Comparison of ENCODE assay signal across 17 mouse cellular contexts in genomic region chr11:24139952-24140351, GRCm38 (mm10).
DNase-seq lines count a peak whose midpoint lies in the region; ATAC-seq and TF ChIP-seq lines count a peak whose summit lies in the region.
"Had no signal": no experiment of that assay in that cellular context is flagged by ENCODE, and none has a peak within 500 bp of the region (broad histone marks: within the 10 kb centered on the region; RNA-seq: fewer than 3 reads in every experiment).

No protein-coding gene starts in this region.

- H3K4me2 ChIP-seq in liver, embryonic 11.5 days: no peak overlapping the region
- H3K4me2 ChIP-seq: embryonic facial prominence, embryonic 13.5 days; midbrain, embryonic 13.5 days had no signal

- H3K27ac ChIP-seq in liver, embryonic 11.5 days (ENCODE audit: low read depth, low read length): peak overlapping the region; percentile 22; the same call in 1 of the 2 replicates
- peak overlapping the region; percentile 48; the same call in 1 of the 2 replicates for H3K27ac ChIP-seq in cortical plate, adult 2 months (ENCODE audit: insufficient read depth, low read length)
- H3K27ac ChIP-seq: embryonic facial prominence, embryonic 13.5 days; midbrain, embryonic 13.5 days had no signal

- ATAC-seq in liver, embryonic 11.5 days (replicated peaks; ENCODE audit: low FRiP score): no peak
- ATAC-seq: midbrain, embryonic 13.5 days had no signal

- H3K27me3 ChIP-seq in liver, embryonic 11.5 days (replicated peaks; ENCODE audit: control insufficient read depth, insufficient read depth, low read length): no peaks in the 10 kb centered on the region
- H3K27me3 ChIP-seq in splenic B cell, adult 2 months (ENCODE audit: control insufficient read depth, insufficient read depth, low read length, poor library complexity, severe bottlenecking): no peaks in the 10 kb centered on the region
- H3K27me3 ChIP-seq: embryonic facial prominence, embryonic 13.5 days; midbrain, embryonic 13.5 days had no signal

- no peak for DNase-seq in liver, embryonic 11.5 days (ENCODE audit: low spot score)
- no peak for DNase-seq in liver
- DNase-seq in ES-CJ7 (ENCODE audit: low read depth, low spot score): peak; percentile 22
- DNase-seq in splenic B cell, adult 2 months (ENCODE audit: low read depth, low spot score): peak; percentile 40
- DNase-seq in adrenal gland, adult 2 months: no peak
- DNase-seq in testis, postnatal 10 days (ENCODE audit: low spot score): no peak
- DNase-seq: adrenal gland, postnatal 36 days; cerebellum, adult 9-10 months; heart, adult 18-20 months; heart, postnatal 4 days; left cerebral cortex, postnatal 4 days; lung, adult 18-20 months; spleen, adult 18-20 months; thymus, postnatal 36 days had no signal

- WGBS in liver, embryonic 11.5 days: 90% methylated on average over 2 of the region's 2 CpGs

- TF ChIP-seq CTCF in cortical plate, adult 2 months (IDR thresholded peaks at IDR 0.05; ENCODE audit: extremely low read depth, insufficient read depth, low read length): no peak

- peaks cover 47% of the 10 kb centered on the region for H3K4me1 ChIP-seq in liver, embryonic 11.5 days (replicated peaks; ENCODE audit: control insufficient read depth, insufficient read depth, low read length)
- peaks cover 22% of the 10 kb centered on the region for H3K4me1 ChIP-seq in cortical plate, adult 2 months (ENCODE audit: control insufficient read depth, insufficient read depth, low read length)

- peaks cover 3% of the 10 kb centered on the region; the same call in 1 of the 2 replicates for H3K36me3 ChIP-seq in liver, embryonic 11.5 days (ENCODE audit: control insufficient read depth, insufficient read depth, low read length)
- peaks cover 2% of the 10 kb centered on the region; the same call in 1 of the 2 replicates for H3K36me3 ChIP-seq in splenic B cell, adult 2 months (ENCODE audit: control insufficient read depth, insufficient read depth, low read length, poor library complexity, severe bottlenecking)

- H3K9me3 ChIP-seq in liver, embryonic 11.5 days (ENCODE audit: control insufficient read depth, low read length): no peaks in the 10 kb centered on the region
- H3K9me3 ChIP-seq: midbrain, embryonic 13.5 days had no signal

- H3K4me3 ChIP-seq in liver, embryonic 11.5 days (ENCODE audit: low read depth, low read length): no peak overlapping the region
- H3K4me3 ChIP-seq in cortical plate, adult 2 months (ENCODE audit: insufficient read depth, low read length): no peak overlapping the region
- H3K4me3 ChIP-seq: embryonic facial prominence, embryonic 13.5 days; midbrain, embryonic 13.5 days had no signal

- no peak for TF ChIP-seq POLR2A in cortical plate, adult 2 months (IDR thresholded peaks at IDR 0.05; ENCODE audit: extremely low read depth, insufficient read depth, low read length)

- no peak overlapping the region for H3K9ac ChIP-seq in liver, embryonic 11.5 days (ENCODE audit: low read depth, low read length)
- H3K9ac ChIP-seq: embryonic facial prominence, embryonic 13.5 days; midbrain, embryonic 13.5 days had no signal

Comparison
In these comparisons a context has a peak if more than half of its experiments do, and no peak if none do; other contexts are left out.
1. DNase-seq: peak in ES-CJ7 (single experiment) and splenic B cell, adult 2 months (single experiment); none in liver, embryonic 11.5 days (single experiment), liver (single experiment), adrenal gland, adult 2 months (single experiment) and testis, postnatal 10 days (single experiment).